Mouse (Mus musculus) CD4-positive, CD25-positive, alpha-beta regulatory T cell, adult 2 months (primary cell): ENCODE measurements at regions not wholly inside any gene's neighbourhood (a gene's known extent, or its start where the extent isn't known, plus 50 kb on each side); places are given as distances from the start of the nearest gene placed in this dataset.
A peak's percentile ranks its signal among the peaks of the same experiment; 100 is the strongest.
"Not testable (repeated sequence)": the region's sequence is repeated elsewhere in the genome, so short reads cannot be mapped to it uniquely, and the experiment has no call there.

Experiments used
- DNase-seq: peaks from one replicate; pipeline ENCODE4 v3.0.0-alpha.2; 2012; ENCODE audit warnings: low read depth, low spot score

DNA sequence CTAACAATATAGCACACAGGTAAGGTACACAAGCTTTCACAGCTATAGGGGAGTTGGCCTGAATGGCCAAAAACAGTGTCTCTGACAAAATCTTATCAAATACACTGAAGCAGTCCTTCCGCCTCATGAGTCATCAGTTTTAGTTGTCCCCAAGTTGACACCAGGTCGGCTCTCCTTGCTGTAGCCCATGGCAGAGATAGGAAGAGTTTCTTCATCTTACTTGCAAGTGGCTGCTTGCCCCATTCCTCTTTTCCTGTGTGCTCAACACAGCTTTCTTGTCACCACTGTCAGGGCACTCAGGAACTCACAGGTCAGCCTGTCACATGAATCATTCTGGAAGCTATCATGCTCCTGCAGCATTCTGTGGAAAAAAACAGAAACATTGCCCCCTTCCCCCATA lies 77.1 kb downstream of the Olfr721-ps1 start:
- DNase-seq = not testable (repeated sequence)

DNA sequence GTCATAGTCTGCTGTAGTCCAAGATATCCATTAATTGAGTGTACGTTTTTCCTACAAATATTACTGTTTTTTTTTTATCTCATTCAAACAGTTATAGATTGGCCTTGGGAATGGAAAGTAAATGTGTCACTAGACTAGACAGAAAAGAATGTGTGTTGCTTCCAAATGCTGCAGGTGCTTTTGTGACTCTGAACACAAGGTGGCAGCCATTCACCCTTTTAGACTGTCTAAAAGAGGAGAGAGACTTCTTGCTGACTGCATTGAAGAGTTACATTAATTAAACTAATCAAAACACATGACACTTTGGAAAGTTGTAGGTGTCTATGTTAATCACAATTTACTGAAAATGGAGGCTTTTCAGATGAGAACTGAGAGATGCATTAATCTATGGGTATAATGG lies 80.7 kb downstream of the Olfr721-ps1 start:
- DNase-seq = peak; percentile 44

- DNase-seq = no peak
These were observed 85.3 kb downstream of the Olfr721-ps1 start for GRCm38 (mm10) chr14:14486356-14486755.

GRCm38 (mm10) chr14:14490501-14490900 lies 89.4 kb downstream of the Olfr721-ps1 start:
- DNase-seq = no peak

DNA sequence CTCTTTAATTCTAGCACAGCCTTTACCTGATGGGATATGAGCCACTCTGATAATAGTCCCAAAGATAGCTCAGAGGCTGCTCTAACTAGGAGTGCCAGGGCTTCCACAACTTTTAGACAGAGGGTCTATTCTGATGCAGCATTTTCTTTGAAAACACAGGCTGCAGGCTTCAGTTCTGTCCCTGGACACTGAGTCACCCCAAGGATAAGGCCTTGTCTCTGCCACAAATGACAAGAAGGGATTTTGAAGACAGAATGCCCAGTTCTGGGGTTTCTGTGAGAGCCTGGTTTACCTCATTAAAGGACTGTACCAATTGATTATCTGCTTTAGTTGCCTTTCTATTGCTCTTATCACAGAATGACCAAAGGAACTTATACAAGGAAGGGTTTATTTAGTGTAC lies 90.9 kb downstream of the Olfr721-ps1 start:
- no peak for DNase-seq

GRCm38 (mm10) chr14:14511927-14512326 lies 110.8 kb downstream of the Olfr721-ps1 start:
- DNase-seq = no peak

DNA sequence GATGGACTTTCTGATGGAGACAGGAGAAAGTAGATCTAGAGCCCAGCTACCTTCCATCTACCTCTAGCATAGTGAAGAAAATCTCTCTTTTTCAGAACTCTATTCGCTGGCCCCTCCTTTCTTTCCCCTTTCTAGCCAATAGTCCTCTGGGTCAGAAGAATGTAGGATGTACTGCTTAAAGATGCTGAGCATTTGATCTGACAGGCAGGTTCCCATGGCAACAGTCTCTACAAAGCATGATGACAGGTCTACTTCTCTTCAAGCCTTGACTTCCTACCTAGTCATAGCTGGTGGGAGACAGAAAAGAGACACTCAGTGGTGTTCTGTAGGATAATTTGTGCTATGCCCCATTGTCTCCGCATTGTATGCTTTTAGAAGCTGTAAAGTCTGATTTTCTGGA lies 112.0 kb downstream of the Olfr721-ps1 start:
- no peak for DNase-seq

GRCm38 (mm10) chr14:14513498-14513897 lies 112.4 kb downstream of the Olfr721-ps1 start:
- DNase-seq = no peak

- DNase-seq = no peak
These were observed 113.5 kb downstream of the Olfr721-ps1 start for GRCm38 (mm10) chr14:14514440-14515172.

DNA sequence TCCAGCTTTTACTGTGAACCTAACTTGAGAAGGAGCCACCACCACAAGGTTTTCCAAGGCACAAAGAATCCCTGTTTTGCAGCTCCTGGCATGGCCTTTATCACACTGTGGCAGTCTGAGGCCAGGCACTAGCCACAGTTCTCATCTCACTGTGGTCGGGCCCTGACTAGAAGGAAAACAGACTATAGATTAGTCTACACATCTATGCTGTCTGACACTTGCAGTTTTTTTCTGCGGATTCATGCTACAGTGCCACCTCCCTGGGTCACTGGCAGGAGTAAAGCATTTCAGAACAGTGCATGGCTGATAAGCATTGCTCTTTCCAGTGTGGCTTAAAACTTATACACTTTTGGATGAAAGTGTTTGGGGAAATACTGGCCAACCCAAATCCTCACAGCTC lies 114.3 kb downstream of the Olfr721-ps1 start:
- DNase-seq = no peak

- no peak for DNase-seq
These were observed 114.8 kb downstream of the Olfr721-ps1 start for GRCm38 (mm10) chr14:14515918-14516317.

DNA sequence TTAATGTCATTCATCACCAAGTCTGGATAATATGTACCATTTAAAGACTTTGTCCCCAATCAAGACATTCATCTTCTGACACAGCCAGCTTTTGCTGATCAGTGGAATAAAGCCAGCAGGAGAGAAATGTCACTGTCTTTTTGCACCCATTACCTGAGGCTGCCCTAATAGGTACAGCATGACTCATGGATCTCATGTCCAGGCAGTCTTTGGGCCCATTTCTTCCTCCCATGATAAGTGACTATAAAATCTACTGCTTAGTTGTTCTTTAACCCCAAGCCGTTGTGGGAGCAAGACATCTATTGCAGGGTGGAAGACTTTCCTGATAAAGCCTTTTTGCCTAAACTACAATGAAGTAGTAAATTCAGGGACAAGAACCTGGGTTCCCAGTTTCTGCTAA lies 116.9 kb downstream of the Olfr721-ps1 start:
- DNase-seq = no peak

DNA sequence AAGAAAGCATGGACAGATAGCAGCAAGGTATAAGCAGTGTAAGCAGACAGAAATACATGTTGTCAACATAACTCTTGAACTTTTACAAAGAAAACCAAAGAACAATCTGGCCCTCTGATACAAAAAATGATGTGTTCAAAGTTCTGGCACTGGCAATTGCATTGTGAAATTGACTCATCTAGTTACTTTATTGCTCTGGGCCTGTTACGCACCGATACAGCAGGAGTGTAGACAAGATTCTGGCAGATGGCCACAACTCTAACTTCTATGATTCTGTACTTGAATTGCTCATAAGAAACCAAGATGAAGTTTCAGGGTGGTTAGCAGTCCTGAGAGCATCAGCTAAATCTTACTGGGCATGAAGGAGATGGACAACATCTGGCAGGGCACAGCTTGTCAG lies 117.7 kb downstream of the Olfr721-ps1 start:
- DNase-seq = no peak

GRCm38 (mm10) chr14:14520195-14520594 lies 119.1 kb downstream of the Olfr721-ps1 start:
- no peak for DNase-seq

DNA sequence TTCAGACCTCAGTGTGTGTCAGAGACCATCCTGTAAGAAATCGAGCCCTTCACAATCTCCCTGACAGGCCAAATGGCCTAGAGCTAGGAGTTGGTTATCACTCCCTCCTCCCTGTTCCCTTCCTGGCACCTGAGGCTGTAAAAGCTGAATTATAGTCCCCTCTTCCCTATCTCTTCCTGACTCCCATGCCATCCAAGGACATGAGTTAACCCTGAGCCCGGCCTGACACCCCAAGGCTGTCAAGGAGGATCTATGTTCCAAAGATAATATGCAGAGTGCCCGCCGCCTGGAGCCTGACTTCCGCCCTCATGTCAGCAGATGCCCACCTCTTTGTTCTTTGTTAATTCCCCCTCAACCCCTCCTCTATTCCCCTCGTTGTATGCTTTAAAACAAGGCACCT lies 120.2 kb downstream of the Olfr721-ps1 start:
- DNase-seq = not testable (repeated sequence)

DNA sequence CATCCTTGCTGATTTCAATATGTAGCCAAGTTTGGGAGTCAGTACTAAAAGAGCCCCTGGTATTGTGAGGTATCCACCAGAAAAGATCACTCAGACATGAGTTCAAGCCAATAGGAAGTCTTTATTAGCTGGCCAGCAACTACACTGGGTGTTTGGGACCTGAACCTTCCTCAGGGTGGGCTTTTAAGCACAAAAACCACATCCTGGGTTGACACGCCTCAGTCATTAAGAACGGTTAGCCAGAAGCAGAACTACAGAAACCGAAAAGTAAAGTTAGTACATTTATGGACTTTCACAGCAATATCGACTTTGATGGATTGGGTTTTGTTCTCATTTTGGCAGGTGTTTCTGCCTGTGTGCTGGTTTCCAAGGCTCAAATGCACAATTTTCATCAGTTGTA lies 124.1 kb downstream of the Olfr721-ps1 start:
- no peak for DNase-seq

DNA sequence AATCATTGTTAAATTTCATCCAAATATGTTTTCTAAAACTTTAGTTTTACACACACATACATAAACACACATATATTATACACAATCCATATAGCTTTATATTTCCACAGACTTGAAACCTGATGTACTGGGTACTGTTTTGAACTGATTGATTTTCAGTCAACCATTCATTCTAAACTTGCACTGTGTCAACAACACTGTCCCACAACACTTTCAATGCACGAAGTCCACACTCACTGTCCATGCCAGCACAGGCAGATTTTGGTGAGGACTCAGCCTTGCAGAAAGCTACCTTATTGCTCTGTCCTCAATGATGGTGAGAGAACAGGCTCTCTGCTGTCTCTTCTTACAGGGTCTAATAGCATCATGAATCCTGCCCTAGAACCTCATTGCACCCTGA lies 127.3 kb downstream of the Olfr721-ps1 start:
- DNase-seq = no peak

GRCm38 (mm10) chr14:14541206-14541605 lies 140.1 kb downstream of the Olfr721-ps1 start:
- peak; percentile 25 for DNase-seq

DNA sequence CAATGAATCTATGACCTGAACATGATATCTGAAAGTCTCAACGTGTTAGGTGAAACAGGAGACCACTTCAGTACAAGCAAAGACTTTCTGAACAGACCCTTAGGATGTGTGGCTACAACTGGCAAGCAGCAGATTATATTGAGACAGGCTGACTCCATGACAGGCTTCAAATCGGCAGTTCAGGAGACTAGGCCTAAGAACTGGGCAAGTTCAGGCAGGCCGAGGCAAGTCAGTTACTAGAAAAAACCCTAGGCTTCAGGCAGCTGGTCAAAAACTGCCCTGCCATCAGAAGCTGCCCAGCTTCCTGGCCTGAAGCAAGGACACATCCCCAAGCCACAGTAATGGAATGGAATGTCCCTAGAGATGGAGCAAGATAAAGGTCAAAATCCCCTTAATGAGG lies 140.6 kb downstream of the Olfr721-ps1 start:
- no peak for DNase-seq

DNA sequence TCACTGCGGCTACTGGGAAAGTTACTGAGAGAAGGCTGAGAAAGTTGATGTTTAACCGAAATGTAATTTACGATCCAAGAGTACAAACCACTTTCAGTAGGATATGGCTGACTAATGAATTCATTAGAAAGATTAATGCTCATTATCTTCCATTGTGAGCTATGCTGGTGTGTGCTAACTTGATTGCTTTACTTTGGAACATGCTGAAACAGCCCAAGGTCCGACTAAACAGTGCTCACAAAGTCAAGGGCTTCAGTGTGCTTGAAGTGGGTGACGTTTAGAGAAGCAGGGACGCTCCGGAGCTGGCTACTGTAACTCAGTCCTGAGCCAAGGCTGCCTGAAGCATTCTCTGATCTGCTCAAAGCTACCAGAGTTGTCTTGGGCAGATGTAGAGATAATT lies 143.1 kb downstream of the Olfr721-ps1 start:
- no peak for DNase-seq

DNA sequence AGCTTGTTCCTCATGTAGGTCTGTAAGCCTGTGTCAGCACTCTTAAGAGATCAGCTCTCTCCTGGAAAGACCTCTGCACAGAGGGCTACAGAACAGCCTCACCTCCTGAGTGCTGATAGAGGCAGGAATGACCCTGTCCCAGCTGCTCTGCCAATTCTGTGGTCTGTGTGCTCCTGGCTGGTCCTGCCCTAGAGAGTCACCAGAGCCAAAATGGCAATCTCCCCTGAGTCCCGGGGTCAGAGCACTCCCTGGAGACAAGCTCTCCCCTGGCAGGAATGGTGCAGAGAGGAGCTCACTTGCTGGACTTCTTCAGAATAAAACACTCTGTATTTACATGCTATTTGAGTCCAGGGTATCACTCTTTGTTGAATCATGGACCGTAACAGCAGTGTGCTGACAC lies 149.9 kb upstream of the Slc4a7 start:
- DNase-seq = no peak

DNA sequence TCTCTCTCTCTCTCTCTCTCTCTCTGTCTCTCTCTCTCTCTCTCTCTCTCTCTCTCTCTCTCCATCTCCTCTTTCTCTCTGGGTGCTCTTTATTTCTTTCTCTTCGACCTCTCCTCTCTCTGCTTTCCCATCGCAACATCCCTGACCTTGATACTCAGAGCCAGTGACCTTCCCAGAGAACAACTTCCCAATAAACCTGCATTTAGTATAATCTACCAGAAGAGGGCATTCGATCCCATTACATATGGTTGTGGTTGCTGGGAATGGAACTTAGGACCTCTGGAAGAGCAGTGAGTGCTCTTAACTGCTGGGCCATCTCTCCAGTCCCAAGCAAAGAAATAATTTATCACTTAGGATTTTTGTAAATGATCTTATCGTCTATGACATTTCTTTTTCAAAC lies 127.2 kb upstream of the Slc4a7 start:
- DNase-seq = no peak

DNA sequence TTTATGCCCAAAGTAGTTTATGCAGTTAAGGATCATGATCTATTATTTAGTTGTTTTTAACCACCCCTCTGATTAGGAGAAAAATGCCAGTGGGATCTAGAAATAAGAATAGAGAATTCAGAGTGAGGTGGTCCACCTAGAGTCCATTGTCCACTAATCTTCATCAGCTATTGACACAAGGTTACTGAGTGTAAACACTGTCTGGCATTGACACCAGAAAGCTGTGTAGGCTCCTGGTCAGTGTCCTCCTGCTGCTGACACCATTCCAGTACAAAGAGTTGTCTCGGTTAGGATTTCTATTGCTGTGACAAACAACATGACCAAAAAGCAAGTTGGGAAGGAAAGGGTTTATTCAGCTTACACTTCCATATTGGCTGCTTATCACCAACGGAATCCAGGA lies 110.1 kb upstream of the Slc4a7 start:
- DNase-seq = no peak

- DNase-seq = no peak
These were observed 107.3 kb upstream of the Slc4a7 start for GRCm38 (mm10) chr14:14594753-14595152.
